Mouse (Mus musculus): ENCODE results near the gene Vmo1. TPM values are rescaled to one million over a fixed set of nuclear protein-coding genes. Genes with fewer than 3 reads are reported as not detected.
A peak's percentile ranks its signal among the peaks of the same experiment; 100 is the strongest.

The Vmo1 gene
- polyA plus RNA-seq, 1 experiment from 2014 or later: 0.50 TPM

GRCm38 (mm10) chr11:70463970-70464369, 50.4 kb downstream of the Vmo1 start:
- H3K27ac ChIP-seq (ENCODE audit: low read length): no peak overlapping the region
- H3K36me3 ChIP-seq (ENCODE audit: insufficient read depth, low read length): no peaks in the 10 kb centered on the region
- peaks cover 20% of the 10 kb centered on the region for H3K4me1 ChIP-seq (ENCODE audit: insufficient read depth, low read length)
- 73% methylated on average over 5 of the region's 5 CpGs for WGBS
- H3K4me3 ChIP-seq (ENCODE audit: low read length): no peak overlapping the region
- H3K9me3 ChIP-seq (ENCODE audit: low read length): 0 out of 2 replicates have a peak, but pooled peaks cover 5% of the 10 kb centered on the region
- no peak overlapping the region for H3K4me2 ChIP-seq (replicated peaks; ENCODE audit: low read depth, low read length)
- H3K9ac ChIP-seq (replicated peaks; ENCODE audit: low read length): no peak overlapping the region
- H3K27me3 ChIP-seq (ENCODE audit: insufficient read depth, low read length): peaks cover 25% of the 10 kb centered on the region; the same call in 1 of the 2 replicates
- 0 out of 2 replicates have a peak, but pooled peaks have one; percentile 25 for ATAC-seq (ENCODE audit: low FRiP score, low TSS enrichment)

Other genes with a start within 250 kb of the Vmo1 start
- gene Alox12e, start 192.0 kb downstream of the Vmo1 start, polyA plus RNA-seq (2015; fragmentation: Nextera tagmentation; extraction: Ambion mirVana): 0.07 and 0.09 TPM in 2 replicates
- 2.0 TPM in 2 replicates for gene Alox15, start 162.6 kb downstream of the Vmo1 start, polyA plus RNA-seq (2015; fragmentation: Nextera tagmentation; extraction: Ambion mirVana)
- 40.3 and 41.9 TPM in 2 replicates for gene Pelp1, start 104.6 kb downstream of the Vmo1 start, polyA plus RNA-seq (2015; fragmentation: Nextera tagmentation; extraction: Ambion mirVana)
- 15.3 and 19.0 TPM in 2 replicates for gene Arrb2, start 82.0 kb downstream of the Vmo1 start, polyA plus RNA-seq (2015; fragmentation: Nextera tagmentation; extraction: Ambion mirVana)
- 43.9 and 46.3 TPM in 2 replicates for gene Med11, start 62.7 kb downstream of the Vmo1 start, polyA plus RNA-seq (2015; fragmentation: Nextera tagmentation; extraction: Ambion mirVana)
- gene Zmynd15, start 55.2 kb downstream of the Vmo1 start, polyA plus RNA-seq (2015; fragmentation: Nextera tagmentation; extraction: Ambion mirVana): 1.4 and 1.5 TPM in 2 replicates
- gene Cxcl16, start 54.6 kb downstream of the Vmo1 start, polyA plus RNA-seq (2015; fragmentation: Nextera tagmentation; extraction: Ambion mirVana): 9.1 and 9.7 TPM in 2 replicates
- 0.69 and 0.80 TPM in 2 replicates for gene Tm4sf5, start 9.4 kb downstream of the Vmo1 start, polyA plus RNA-seq (2015; fragmentation: Nextera tagmentation; extraction: Ambion mirVana)
- gene Gltpd2, start 4.6 kb upstream of the Vmo1 start, polyA plus RNA-seq (2015; fragmentation: Nextera tagmentation; extraction: Ambion mirVana): 0.51 and 0.62 TPM in 2 replicates
- 789 and 872 TPM in 2 replicates for gene Psmb6, start 10.8 kb upstream of the Vmo1 start, polyA plus RNA-seq (2015; fragmentation: Nextera tagmentation; extraction: Ambion mirVana)
- gene Gm40193, start 18.3 kb upstream of the Vmo1 start, polyA plus RNA-seq (2015; fragmentation: Nextera tagmentation; extraction: Ambion mirVana): not detected in 2 replicates
- gene Pld2, start 25.4 kb upstream of the Vmo1 start, polyA plus RNA-seq (2015; fragmentation: Nextera tagmentation; extraction: Ambion mirVana): 8.5 and 8.8 TPM in 2 replicates
- gene Mink1, start 48.3 kb upstream of the Vmo1 start, polyA plus RNA-seq (2015; fragmentation: Nextera tagmentation; extraction: Ambion mirVana): 15.9 and 17.4 TPM in 2 replicates
- not detected in 2 replicates for gene 4930544D05Rik, start 101.2 kb upstream of the Vmo1 start, polyA plus RNA-seq (2015; fragmentation: Nextera tagmentation; extraction: Ambion mirVana)
- 0.19 TPM in 1 of 2 replicates, not detected in the other for gene Chrne, start 104.6 kb upstream of the Vmo1 start, polyA plus RNA-seq (2015; fragmentation: Nextera tagmentation; extraction: Ambion mirVana)
- 0.11 and 0.21 TPM in 2 replicates for gene Gp1ba, start 124.5 kb upstream of the Vmo1 start, polyA plus RNA-seq (2015; fragmentation: Nextera tagmentation; extraction: Ambion mirVana)
- gene Rnf167, start 132.6 kb upstream of the Vmo1 start, polyA plus RNA-seq (2015; fragmentation: Nextera tagmentation; extraction: Ambion mirVana): 130 and 137 TPM in 2 replicates
- gene Slc25a11, start 132.9 kb upstream of the Vmo1 start, polyA plus RNA-seq (2015; fragmentation: Nextera tagmentation; extraction: Ambion mirVana): 229 and 235 TPM in 2 replicates
- 1,671 and 1,948 TPM in 2 replicates for gene Pfn1, start 140.0 kb upstream of the Vmo1 start, polyA plus RNA-seq (2015; fragmentation: Nextera tagmentation; extraction: Ambion mirVana)
- gene Eno3, start 142.6 kb upstream of the Vmo1 start, polyA plus RNA-seq (2015; fragmentation: Nextera tagmentation; extraction: Ambion mirVana): 23.1 and 28.0 TPM in 2 replicates
- gene Spag7, start 154.8 kb upstream of the Vmo1 start, polyA plus RNA-seq (2015; fragmentation: Nextera tagmentation; extraction: Ambion mirVana): 206 and 209 TPM in 2 replicates
- 12.7 and 17.0 TPM in 2 replicates for gene Camta2, start 173.5 kb upstream of the Vmo1 start, polyA plus RNA-seq (2015; fragmentation: Nextera tagmentation; extraction: Ambion mirVana)
- 1.3 and 1.6 TPM in 2 replicates for gene Inca1, start 185.5 kb upstream of the Vmo1 start, polyA plus RNA-seq (2015; fragmentation: Nextera tagmentation; extraction: Ambion mirVana)
- 2.5 and 3.5 TPM in 2 replicates for gene Kif1c, start 185.9 kb upstream of the Vmo1 start, polyA plus RNA-seq (2015; fragmentation: Nextera tagmentation; extraction: Ambion mirVana)
- 8.6 and 8.7 TPM in 2 replicates for gene Zfp3, start 249.6 kb upstream of the Vmo1 start, polyA plus RNA-seq (2015; fragmentation: Nextera tagmentation; extraction: Ambion mirVana)